Mouse (Mus musculus) cerebellum, adult 2 months (tissue): ENCODE measurements at regions not wholly inside any gene's neighbourhood (a gene's known extent, or its start where the extent isn't known, plus 50 kb on each side); places are given as distances from the start of the nearest gene placed in this dataset.

ENCODE experiments used
- CTCF ChIP-seq: fragments of 200-500 bp; IDR thresholded peaks from 2 replicates; pipeline ENCODE4 v1.5.1; 2011; ENCODE audit warnings: low read depth, mild to moderate bottlenecking, control low read depth, low read length, moderate library complexity, borderline replicate concordance; ENCODE audit not compliant: insufficient read depth
- POLR2A ChIP-seq: fragments of 200-500 bp; IDR thresholded peaks from 2 replicates; pipeline ENCODE4 v1.6.1; 2011; ENCODE audit warnings: low read length, control low read depth, borderline replicate concordance; ENCODE audit not compliant: insufficient read depth

- TF ChIP-seq CTCF: no peak
- TF ChIP-seq POLR2A: no peak
Observed at GRCm38 (mm10) chr5:39871723-39872085, 116.4 kb upstream of the Hs3st1 start.
